Mouse (Mus musculus): ENCODE measurements around the gene 1700113H08Rik. TPM values are rescaled to one million over a fixed set of nuclear protein-coding genes. Genes with fewer than 3 reads are reported as not detected.

1700113H08Rik gene
- polyA plus RNA-seq, 1 experiment from 2014 or later: not detected

DNA sequence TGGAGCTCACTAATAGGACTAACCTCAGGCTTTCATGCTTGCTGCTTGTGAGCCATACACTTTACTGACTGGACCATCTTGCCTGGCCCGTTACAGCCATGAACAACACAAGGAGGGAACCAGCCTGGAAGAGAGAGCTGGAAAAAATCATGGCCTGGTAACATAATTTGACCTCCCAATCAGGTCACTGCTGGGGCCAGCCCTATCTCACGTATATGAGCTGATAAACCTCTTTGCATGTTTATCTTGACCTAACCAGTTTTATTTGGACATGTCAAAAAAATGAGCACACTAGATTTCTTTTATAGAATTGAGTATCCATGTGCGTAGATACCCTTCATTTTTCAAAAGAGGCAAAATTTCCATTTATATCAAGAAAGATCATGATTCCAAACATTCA, 213.9 kb downstream of the 1700113H08Rik start:
- Histone ChIP-seq H3K4me2 (replicated peaks; ENCODE audit: low read depth, low read length) (no peak overlapping the region), H3K9me3 (ENCODE audit: control insufficient read depth, low read depth, low read length) (no peaks in the 10 kb centered on the region), H3K36me3 (ENCODE audit: control insufficient read depth, insufficient read depth, low read length) (no peaks in the 10 kb centered on the region), H3K27me3 (ENCODE audit: control insufficient read depth, insufficient read depth, low read length) (no peaks in the 10 kb centered on the region), H3K9ac (replicated peaks; ENCODE audit: low read depth, low read length) (no peak overlapping the region), H3K4me3 (ENCODE audit: low read depth, low read length) (no peak overlapping the region), H3K4me1 (ENCODE audit: control insufficient read depth, insufficient read depth, low read length) (no peaks in the 10 kb centered on the region), H3K27ac (ENCODE audit: low read length) (no peak overlapping the region)
- 52% methylated on average over 3 of the region's 3 CpGs for WGBS
- peak; percentile 59 for ATAC-seq (ENCODE audit: insufficient number of reproducible peaks, insufficient read depth, low FRiP score, low read depth)

DNA sequence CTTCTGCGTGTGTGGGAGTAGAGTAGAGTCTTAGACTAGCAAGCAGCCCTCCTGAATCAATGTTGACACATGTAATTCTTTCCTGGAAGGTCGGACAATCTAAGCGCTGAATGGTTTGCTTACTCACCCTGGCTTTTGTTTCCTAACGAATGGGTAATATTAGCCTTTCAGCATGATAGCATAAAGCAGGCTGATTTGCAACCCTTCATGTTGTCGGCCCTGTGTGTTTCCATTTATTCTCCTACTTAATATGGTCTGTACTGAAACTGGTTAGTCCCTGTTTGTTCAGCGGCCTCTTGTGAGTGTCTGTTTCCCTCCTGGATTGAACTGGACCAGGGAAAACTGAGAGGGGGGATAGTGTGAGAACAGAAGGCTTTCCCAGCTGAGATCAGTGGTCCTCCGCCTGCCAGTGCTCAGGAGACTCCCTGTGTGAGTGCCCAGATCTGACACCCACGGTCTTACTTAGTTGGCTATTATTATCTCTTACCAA, 214.3 kb downstream of the 1700113H08Rik start:
- 50% methylated on average over 8 of the region's 8 CpGs for WGBS
- no peak overlapping the region for H3K4me3 ChIP-seq (ENCODE audit: low read depth, low read length)
- H3K9me3 ChIP-seq (ENCODE audit: control insufficient read depth, low read depth, low read length): no peaks in the 10 kb centered on the region
- H3K9ac ChIP-seq (replicated peaks; ENCODE audit: low read depth, low read length): no peak overlapping the region
- H3K27me3 ChIP-seq (ENCODE audit: control insufficient read depth, insufficient read depth, low read length): no peaks in the 10 kb centered on the region
- ATAC-seq (ENCODE audit: insufficient number of reproducible peaks, insufficient read depth, low FRiP score, low read depth): peak; percentile 90
- H3K4me1 ChIP-seq (ENCODE audit: control insufficient read depth, insufficient read depth, low read length): no peaks in the 10 kb centered on the region
- no peak overlapping the region for H3K4me2 ChIP-seq (replicated peaks; ENCODE audit: low read depth, low read length)
- no peaks in the 10 kb centered on the region for H3K36me3 ChIP-seq (ENCODE audit: control insufficient read depth, insufficient read depth, low read length)
- H3K27ac ChIP-seq (ENCODE audit: low read length): no peak overlapping the region

DNA sequence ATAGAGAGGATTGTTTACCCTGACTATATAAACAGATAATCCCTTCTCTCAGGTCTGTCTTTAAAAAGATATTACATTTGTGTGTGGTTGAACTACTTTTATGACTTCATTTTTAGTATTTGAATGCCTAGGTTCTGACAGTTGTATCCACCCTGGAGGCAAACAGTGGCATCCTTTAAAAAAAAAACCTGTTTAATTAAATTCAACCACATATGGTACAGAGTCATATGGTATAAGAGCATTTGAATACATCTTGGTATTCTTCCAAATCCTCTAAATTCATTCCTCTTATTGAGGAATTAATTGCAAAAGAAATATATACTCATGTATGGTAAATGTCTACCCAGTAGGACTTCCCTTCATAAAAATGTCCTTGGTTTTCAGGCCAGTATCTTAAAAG, 217.2 kb downstream of the 1700113H08Rik start:
- Histone ChIP-seq H3K9me3 (ENCODE audit: control insufficient read depth, low read depth, low read length) (no peaks in the 10 kb centered on the region), H3K4me1 (ENCODE audit: control insufficient read depth, insufficient read depth, low read length) (no peaks in the 10 kb centered on the region), H3K27me3 (ENCODE audit: control insufficient read depth, insufficient read depth, low read length) (no peaks in the 10 kb centered on the region), H3K9ac (replicated peaks; ENCODE audit: low read depth, low read length) (no peak overlapping the region), H3K4me3 (ENCODE audit: low read depth, low read length) (no peak overlapping the region), H3K36me3 (ENCODE audit: control insufficient read depth, insufficient read depth, low read length) (no peaks in the 10 kb centered on the region), H3K4me2 (replicated peaks; ENCODE audit: low read depth, low read length) (no peak overlapping the region), H3K27ac (ENCODE audit: low read length) (no peak overlapping the region)
- ATAC-seq (ENCODE audit: insufficient number of reproducible peaks, insufficient read depth, low FRiP score, low read depth): no peak

Other genes starting within 250 kb of the 1700113H08Rik start
- 0.74 and 1.1 TPM in 2 replicates for gene Stab2, start 50.0 kb upstream of the 1700113H08Rik start, polyA plus RNA-seq (2014; fragmentation: Nextera tagmentation; extraction: Ambion mirVana)

Measured in stomach, embryonic 14.5 days (tissue).